Mouse (Mus musculus): ENCODE measurements around the gene Esrp2. TPM values are rescaled to one million over a fixed set of nuclear protein-coding genes. Genes with fewer than 3 reads are reported as not detected.

The Esrp2 gene
- polyA plus RNA-seq, 1 experiment from 2014 or later, result 10.5 TPM

GRCm38 (mm10) chr8:106129997-106130396 lies 6.8 kb downstream of the Esrp2 start:
- H3K27me3 ChIP-seq (replicated peaks; ENCODE audit: low read depth, poor library complexity, severe bottlenecking), result peaks cover 28% of the 10 kb centered on the region
- no peak overlapping the region for H3K27ac ChIP-seq (replicated peaks)
- peaks cover 79% of the 10 kb centered on the region for H3K36me3 ChIP-seq (replicated peaks)
- 83% methylated on average over 2 of the region's 2 CpGs for WGBS
- DNase-seq (ENCODE audit: low spot score), result no peak
- no peaks in the 10 kb centered on the region for H3K9me3 ChIP-seq
- H3K4me1 ChIP-seq, result peaks cover 13% of the 10 kb centered on the region
- H3K4me3 ChIP-seq, result no peak overlapping the region

- Histone ChIP-seq H3K9me3 (no peaks in the 10 kb centered on the region), H3K27ac (replicated peaks) (no peak overlapping the region), H3K36me3 (replicated peaks) (peaks cover 79% of the 10 kb centered on the region), H3K4me1 (peaks cover 7% of the 10 kb centered on the region; the same call in 1 of the 2 replicates), H3K4me3 (no peak overlapping the region), H3K27me3 (replicated peaks; ENCODE audit: low read depth, poor library complexity, severe bottlenecking) (peaks cover 22% of the 10 kb centered on the region)
- DNase-seq (ENCODE audit: low spot score), result no peak
These were observed 7.4 kb downstream of the Esrp2 start for GRCm38 (mm10) chr8:106129232-106129930.

- DNase-seq (ENCODE audit: low spot score), result no peak
- Histone ChIP-seq H3K4me1 (no peaks in the 10 kb centered on the region), H3K27ac (replicated peaks) (no peak overlapping the region), H3K36me3 (replicated peaks) (peaks cover 83% of the 10 kb centered on the region), H3K4me3 (no peak overlapping the region), H3K27me3 (replicated peaks; ENCODE audit: low read depth, poor library complexity, severe bottlenecking) (peaks cover 7% of the 10 kb centered on the region), H3K9me3 (no peaks in the 10 kb centered on the region)
- WGBS, result 89% methylated on average over 10 of the region's 10 CpGs
These were observed 8.8 kb downstream of the Esrp2 start for GRCm38 (mm10) chr8:106127882-106128410.

- no peak for DNase-seq (ENCODE audit: low spot score)
- H3K27me3 ChIP-seq (replicated peaks; ENCODE audit: low read depth, poor library complexity, severe bottlenecking), result no peaks in the 10 kb centered on the region
- H3K4me1 ChIP-seq, result no peaks in the 10 kb centered on the region
- peaks cover 76% of the 10 kb centered on the region for H3K36me3 ChIP-seq (replicated peaks)
- no peak overlapping the region for H3K27ac ChIP-seq (replicated peaks)
- 78% methylated on average over 3 of the region's 3 CpGs for WGBS
- no peak overlapping the region for H3K4me3 ChIP-seq
- no peaks in the 10 kb centered on the region for H3K9me3 ChIP-seq
These were observed 9.7 kb downstream of the Esrp2 start for GRCm38 (mm10) chr8:106127054-106127453.

- 92% methylated on average over 1 of the region's 1 CpGs for WGBS
- Histone ChIP-seq H3K27ac (replicated peaks) (no peak overlapping the region), H3K4me1 (no peaks in the 10 kb centered on the region), H3K27me3 (replicated peaks; ENCODE audit: low read depth, poor library complexity, severe bottlenecking) (no peaks in the 10 kb centered on the region), H3K4me3 (no peak overlapping the region), H3K36me3 (replicated peaks) (peaks cover 74% of the 10 kb centered on the region), H3K9me3 (no peaks in the 10 kb centered on the region)
- DNase-seq (ENCODE audit: low spot score), result no peak
These were observed 10.7 kb downstream of the Esrp2 start for GRCm38 (mm10) chr8:106126055-106126454.

- H3K27ac ChIP-seq (replicated peaks), result no peak overlapping the region
- no peak overlapping the region for H3K4me3 ChIP-seq
- 90% methylated on average over 3 of the region's 3 CpGs for WGBS
- no peaks in the 10 kb centered on the region for H3K27me3 ChIP-seq (replicated peaks; ENCODE audit: low read depth, poor library complexity, severe bottlenecking)
- DNase-seq (ENCODE audit: low spot score), result no peak
- peaks cover 72% of the 10 kb centered on the region for H3K36me3 ChIP-seq (replicated peaks)
- H3K9me3 ChIP-seq, result no peaks in the 10 kb centered on the region
- H3K4me1 ChIP-seq, result no peaks in the 10 kb centered on the region
These were observed 13.3 kb downstream of the Esrp2 start for GRCm38 (mm10) chr8:106123443-106123842.

GRCm38 (mm10) chr8:106115897-106116296 lies 20.9 kb downstream of the Esrp2 start:
- peak; percentile 34 for DNase-seq (ENCODE audit: low spot score)
- H3K36me3 ChIP-seq (replicated peaks), result peaks cover 71% of the 10 kb centered on the region
- H3K27me3 ChIP-seq (replicated peaks; ENCODE audit: low read depth, poor library complexity, severe bottlenecking), result no peaks in the 10 kb centered on the region
- WGBS, result 95% methylated on average over 3 of the region's 3 CpGs
- H3K4me3 ChIP-seq, result no peak overlapping the region
- no peak overlapping the region for H3K27ac ChIP-seq (replicated peaks)
- H3K9me3 ChIP-seq, result no peaks in the 10 kb centered on the region
- no peaks in the 10 kb centered on the region for H3K4me1 ChIP-seq

- H3K27ac ChIP-seq (replicated peaks), result no peak overlapping the region
- DNase-seq (ENCODE audit: low spot score), result no peak
- no peaks in the 10 kb centered on the region for H3K4me1 ChIP-seq
- WGBS, result 98% methylated on average over 1 of the region's 1 CpGs
- H3K27me3 ChIP-seq (replicated peaks; ENCODE audit: low read depth, poor library complexity, severe bottlenecking), result no peaks in the 10 kb centered on the region
- peaks cover 82% of the 10 kb centered on the region for H3K36me3 ChIP-seq (replicated peaks)
- H3K4me3 ChIP-seq, result no peak overlapping the region
- no peaks in the 10 kb centered on the region for H3K9me3 ChIP-seq
These were observed 24.3 kb downstream of the Esrp2 start for GRCm38 (mm10) chr8:106112514-106112913.

- no peaks in the 10 kb centered on the region for H3K4me1 ChIP-seq
- no peaks in the 10 kb centered on the region for H3K27me3 ChIP-seq (replicated peaks; ENCODE audit: low read depth, poor library complexity, severe bottlenecking)
- no peak overlapping the region for H3K4me3 ChIP-seq
- no peak for DNase-seq (ENCODE audit: low spot score)
- peaks cover 80% of the 10 kb centered on the region for H3K36me3 ChIP-seq (replicated peaks)
- no peaks in the 10 kb centered on the region for H3K9me3 ChIP-seq
- no peak overlapping the region for H3K27ac ChIP-seq (replicated peaks)
- WGBS, result 93% methylated on average over 2 of the region's 2 CpGs
These were observed 24.7 kb downstream of the Esrp2 start for GRCm38 (mm10) chr8:106112041-106112440.

- Histone ChIP-seq H3K4me1 (no peaks in the 10 kb centered on the region), H3K9me3 (no peaks in the 10 kb centered on the region), H3K27ac (replicated peaks) (no peak overlapping the region), H3K27me3 (replicated peaks; ENCODE audit: low read depth, poor library complexity, severe bottlenecking) (no peaks in the 10 kb centered on the region), H3K36me3 (replicated peaks) (peaks cover 84% of the 10 kb centered on the region), H3K4me3 (no peak overlapping the region)
- DNase-seq (ENCODE audit: low spot score), result no peak
- 97% methylated on average over 3 of the region's 3 CpGs for WGBS
These were observed 28.0 kb downstream of the Esrp2 start for GRCm38 (mm10) chr8:106108729-106109128.

- WGBS, result 95% methylated on average over 4 of the region's 4 CpGs
- H3K27me3 ChIP-seq (replicated peaks; ENCODE audit: low read depth, poor library complexity, severe bottlenecking), result no peaks in the 10 kb centered on the region
- no peak overlapping the region for H3K4me3 ChIP-seq
- H3K27ac ChIP-seq (replicated peaks), result no peak overlapping the region
- no peak for DNase-seq (ENCODE audit: low spot score)
- peaks cover 87% of the 10 kb centered on the region for H3K36me3 ChIP-seq (replicated peaks)
- no peaks in the 10 kb centered on the region for H3K4me1 ChIP-seq
- H3K9me3 ChIP-seq, result no peaks in the 10 kb centered on the region
These were observed 28.7 kb downstream of the Esrp2 start for GRCm38 (mm10) chr8:106108080-106108479.

GRCm38 (mm10) chr8:106106193-106106592 lies 30.6 kb downstream of the Esrp2 start:
- 88% methylated on average over 1 of the region's 1 CpGs for whole genome bisulfite sequencing
- H3K4me3 ChIP-seq, result no peak overlapping the region
- no peaks in the 10 kb centered on the region for H3K27me3 ChIP-seq (replicated peaks; ENCODE audit: low read depth, poor library complexity, severe bottlenecking)
- no peaks in the 10 kb centered on the region for H3K9me3 ChIP-seq
- no peak overlapping the region for H3K27ac ChIP-seq (replicated peaks)
- H3K36me3 ChIP-seq (replicated peaks), result peaks cover 91% of the 10 kb centered on the region
- no peaks in the 10 kb centered on the region for H3K4me1 ChIP-seq
- no peak for DNase-seq (ENCODE audit: low spot score)

- Histone ChIP-seq H3K36me3 (replicated peaks) (peaks cover 91% of the 10 kb centered on the region), H3K27me3 (replicated peaks; ENCODE audit: low read depth, poor library complexity, severe bottlenecking) (no peaks in the 10 kb centered on the region), H3K4me1 (no peaks in the 10 kb centered on the region), H3K27ac (replicated peaks) (no peak overlapping the region), H3K4me3 (no peak overlapping the region), H3K9me3 (no peaks in the 10 kb centered on the region)
- WGBS, result 88% methylated on average over 2 of the region's 2 CpGs
- no peak for DNase-seq (ENCODE audit: low spot score)
These were observed 32.9 kb downstream of the Esrp2 start for GRCm38 (mm10) chr8:106103888-106104287.

All from embryonic facial prominence, embryonic 10.5 days (tissue).